Mouse (Mus musculus) hindbrain, embryonic 12.5 days (tissue): ENCODE results near the gene Pola1. TPM values are rescaled to one million over a fixed set of nuclear protein-coding genes. Genes with fewer than 3 reads are reported as not detected.

Experiments used
- ATAC-seq: fragments of 200-750 bp; cut with Nextera tagmentation; 2 replicates; pipeline ENCODE4 v1.8.0; 2017; ENCODE audit warnings: moderate TSS enrichment; ENCODE audit not compliant: low FRiP score
- H3K27ac ChIP-seq: fragments of 300-500 bp; sonication (generic); 2 replicates; pipeline ENCODE4 v1.5.1; 2016; ENCODE audit warnings: mild to moderate bottlenecking
- H3K27me3 ChIP-seq: fragments of 300-500 bp; sonication (generic); 2 replicates; pipeline ENCODE4 v1.6.1; 2016; ENCODE audit warnings: mild to moderate bottlenecking
- H3K36me3 ChIP-seq: fragments of 300-500 bp; sonication (generic); 2 replicates; pipeline ENCODE4 v1.6.1; 2016; ENCODE audit warnings: mild to moderate bottlenecking
- H3K4me1 ChIP-seq: fragments of 300-500 bp; sonication (generic); 2 replicates; pipeline ENCODE4 v1.6.1; 2016
- H3K4me2 ChIP-seq: fragments of 300-500 bp; sonication (generic); replicated peaks from 2 replicates; pipeline ENCODE4 v1.6.1; 2016; ENCODE audit warnings: mild to moderate bottlenecking
- H3K4me3 ChIP-seq: fragments of 300-500 bp; sonication (generic); 2 replicates; pipeline ENCODE4 v1.5.1; 2016; ENCODE audit warnings: mild to moderate bottlenecking
- H3K9ac ChIP-seq: fragments of 300-500 bp; sonication (generic); 2 replicates; pipeline ENCODE4 v1.6.1; 2016; ENCODE audit warnings: mild to moderate bottlenecking, moderate library complexity
- H3K9me3 ChIP-seq: fragments of 300-500 bp; sonication (generic); replicated peaks from 2 replicates; pipeline ENCODE4 v1.6.1; 2016; ENCODE audit warnings: mild to moderate bottlenecking
- WGBS: fragments of 180-500 bp; shearing (Covaris S2); methylation state at CpG from one replicate; pipeline ENCODE4 v1.1.7; 2016; 5-methylcytosine and 5-hydroxymethylcytosine counted together
- polyA plus RNA-seq: library from polyadenylated mRNA; unstranded; fragments of >200 nt; fragmentation: Nextera tagmentation; extraction: Ambion mirVana; gene quantifications from 2 replicates; pipeline ENCODE4 v1.2.1, GENCODE M21; 2016

Pola1 gene
- polyA plus RNA-seq, 1 experiment from 2014 or later = 13.3 TPM

- Histone ChIP-seq H3K27ac (no peak overlapping the region), H3K4me3 (peak overlapping the region; percentile 11), H3K36me3 (no peaks in the 10 kb centered on the region), H3K4me1 (peaks cover 5% of the 10 kb centered on the region; the same call in 1 of the 2 replicates), H3K27me3 (peaks cover 90% of the 10 kb centered on the region), H3K4me2 (peak overlapping the region; percentile 38), H3K9me3 (no peaks in the 10 kb centered on the region), H3K9ac (no peak overlapping the region)
- ATAC-seq = peak; percentile 67
- 15% methylated on average over 35 of the region's 40 CpGs for WGBS
Measured at GRCm38 (mm10) chrX:93297001-93297441, 334.9 kb downstream of the Pola1 start.

GRCm38 (mm10) chrX:93295819-93296218 lies 336.1 kb downstream of the Pola1 start:
- no peaks in the 10 kb centered on the region for H3K9me3 ChIP-seq
- WGBS = 19% methylated on average over 5 of the region's 5 CpGs

GRCm38 (mm10) chrX:93294736-93295490 lies 337.0 kb downstream of the Pola1 start:
- ATAC-seq = 0 out of 2 replicates have a peak, but pooled peaks have one; percentile 17
- H3K27me3 ChIP-seq = peaks cover 88% of the 10 kb centered on the region
- 0 out of 2 replicates have a peak overlapping the region, but pooled peaks have one; percentile 6 for H3K4me2 ChIP-seq
- no peak overlapping the region for H3K9ac ChIP-seq
- 23% methylated on average over 24 of the region's 25 CpGs for WGBS
- no peak overlapping the region for H3K4me3 ChIP-seq
- H3K27ac ChIP-seq = no peak overlapping the region
- no peaks in the 10 kb centered on the region for H3K9me3 ChIP-seq
- H3K36me3 ChIP-seq = no peaks in the 10 kb centered on the region
- H3K4me1 ChIP-seq = peaks cover 5% of the 10 kb centered on the region; the same call in 1 of the 2 replicates

More at GRCm38 (mm10) chrX:93295819-93296218, 336.1 kb downstream of the Pola1 start:
- Histone ChIP-seq H3K9ac (no peak overlapping the region), H3K4me2 (no peak overlapping the region), H3K27ac (no peak overlapping the region), H3K36me3 (no peaks in the 10 kb centered on the region), H3K27me3 (peaks cover 89% of the 10 kb centered on the region), H3K4me1 (peaks cover 5% of the 10 kb centered on the region; the same call in 1 of the 2 replicates), H3K4me3 (no peak overlapping the region)
- no peak for ATAC-seq

- Histone ChIP-seq H3K4me3 (no peak overlapping the region), H3K4me1 (peaks cover 10% of the 10 kb centered on the region), H3K4me2 (no peak overlapping the region), H3K9ac (no peak overlapping the region), H3K36me3 (no peaks in the 10 kb centered on the region), H3K27ac (no peak overlapping the region), H3K9me3 (no peaks in the 10 kb centered on the region), H3K27me3 (peaks cover 91% of the 10 kb centered on the region)
- 21% methylated on average over 6 of the region's 6 CpGs for WGBS
- ATAC-seq = no peak
Measured at GRCm38 (mm10) chrX:93292031-93292430, 339.9 kb downstream of the Pola1 start.

GRCm38 (mm10) chrX:93289851-93290380 lies 342.0 kb downstream of the Pola1 start:
- Histone ChIP-seq H3K4me3 (no peak overlapping the region; the same call in 1 of the 2 replicates), H3K4me1 (peaks cover 8% of the 10 kb centered on the region), H3K27ac (no peak overlapping the region), H3K36me3 (no peaks in the 10 kb centered on the region), H3K4me2 (no peak overlapping the region), H3K9ac (no peak overlapping the region), H3K27me3 (peaks cover 90% of the 10 kb centered on the region), H3K9me3 (no peaks in the 10 kb centered on the region)
- ATAC-seq = no peak
- WGBS = 16% methylated on average over 12 of the region's 12 CpGs

GRCm38 (mm10) chrX:93289076-93289475 lies 342.9 kb downstream of the Pola1 start:
- no peak overlapping the region for H3K27ac ChIP-seq
- ATAC-seq = no peak
- WGBS = 12% methylated on average over 27 of the region's 37 CpGs

GRCm38 (mm10) chrX:93288339-93288738 lies 343.6 kb downstream of the Pola1 start:
- Histone ChIP-seq H3K9me3 (no peaks in the 10 kb centered on the region), H3K27me3 (peaks cover 82% of the 10 kb centered on the region), H3K4me3 (peak overlapping the region; percentile 35), H3K27ac (no peak overlapping the region), H3K9ac (peak overlapping the region; percentile 23; the same call in 1 of the 2 replicates), H3K4me1 (peaks cover 8% of the 10 kb centered on the region), H3K4me2 (peak overlapping the region; percentile 51), H3K36me3 (no peaks in the 10 kb centered on the region)
- WGBS = 20% methylated on average over 25 of the region's 37 CpGs
- ATAC-seq = no peak

More at GRCm38 (mm10) chrX:93289076-93289475, 342.9 kb downstream of the Pola1 start:
- H3K36me3 ChIP-seq = no peaks in the 10 kb centered on the region
- peak overlapping the region; percentile 35 for H3K4me3 ChIP-seq
- peak overlapping the region; percentile 51 for H3K4me2 ChIP-seq
- peak overlapping the region; percentile 23; the same call in 1 of the 2 replicates for H3K9ac ChIP-seq
- H3K27me3 ChIP-seq = peaks cover 90% of the 10 kb centered on the region
- H3K9me3 ChIP-seq = no peaks in the 10 kb centered on the region
- peaks cover 8% of the 10 kb centered on the region for H3K4me1 ChIP-seq

GRCm38 (mm10) chrX:93286291-93286893 lies 345.6 kb downstream of the Pola1 start, which contains the start of gene Arx:
Gene Arx, plus strand, starts transcription at chrX:93286445.
- peaks cover 8% of the 10 kb centered on the region for H3K4me1 ChIP-seq
- H3K9me3 ChIP-seq = no peaks in the 10 kb centered on the region
- H3K4me3 ChIP-seq = peak within 1 kb of the TSS; percentile 10; the same call in 1 of the 2 replicates
- H3K27ac ChIP-seq = no peak within 1 kb of the TSS
- ATAC-seq = peak; percentile 91
- peaks cover 85% of the 10 kb centered on the region for H3K27me3 ChIP-seq
- H3K4me2 ChIP-seq = peak within 1 kb of the TSS; percentile 28
- H3K36me3 ChIP-seq = no peaks in the 10 kb centered on the region
- H3K9ac ChIP-seq = no peak within 1 kb of the TSS
- 28% methylated on average over 31 of the region's 31 CpGs for WGBS

GRCm38 (mm10) chrX:93285091-93285490 lies 346.9 kb downstream of the Pola1 start:
- Histone ChIP-seq H3K36me3 (no peaks in the 10 kb centered on the region), H3K9me3 (no peaks in the 10 kb centered on the region), H3K4me3 (no peak overlapping the region), H3K4me1 (peaks cover 8% of the 10 kb centered on the region), H3K4me2 (no peak overlapping the region), H3K9ac (no peak overlapping the region), H3K27ac (no peak overlapping the region), H3K27me3 (peaks cover 80% of the 10 kb centered on the region)
- 19% methylated on average over 10 of the region's 10 CpGs for WGBS
- ATAC-seq = no peak

- H3K9ac ChIP-seq = no peak overlapping the region
- no peaks in the 10 kb centered on the region for H3K36me3 ChIP-seq
- peaks cover 66% of the 10 kb centered on the region for H3K27me3 ChIP-seq
- no peaks in the 10 kb centered on the region for H3K4me1 ChIP-seq
- no peak overlapping the region for H3K4me3 ChIP-seq
- WGBS = 38% methylated on average over 5 of the region's 5 CpGs
- peak; percentile 27 for ATAC-seq
- peak overlapping the region; percentile 27 for H3K4me2 ChIP-seq
- no peak overlapping the region for H3K27ac ChIP-seq
- no peaks in the 10 kb centered on the region for H3K9me3 ChIP-seq
Measured at GRCm38 (mm10) chrX:93281756-93282155, 350.2 kb downstream of the Pola1 start.

- Histone ChIP-seq H3K4me2 (peak overlapping the region; percentile 27), H3K9ac (no peak overlapping the region)
Measured at GRCm38 (mm10) chrX:93281028-93281723, 350.8 kb downstream of the Pola1 start.

More at GRCm38 (mm10) chrX:93281028-93281723, 350.8 kb downstream of the Pola1 start:
- no peaks in the 10 kb centered on the region for H3K36me3 ChIP-seq
- H3K27me3 ChIP-seq = peaks cover 60% of the 10 kb centered on the region
- H3K9me3 ChIP-seq = no peaks in the 10 kb centered on the region
- H3K4me1 ChIP-seq = no peaks in the 10 kb centered on the region
- H3K4me3 ChIP-seq = no peak overlapping the region
- 15% methylated on average over 23 of the region's 23 CpGs for WGBS
- peak; percentile 65; the same call in 1 of the 2 replicates for ATAC-seq
- H3K27ac ChIP-seq = no peak overlapping the region
